Mouse (Mus musculus) embryonic fibroblast, embryonic 13.5 days (primary cell): ENCODE data around the gene Dhrs11. TPM values are rescaled to one million over a fixed set of nuclear protein-coding genes. Genes with fewer than 3 reads are reported as not detected.

Source experiments
- H3K27ac ChIP-seq: 2 replicates; pipeline ENCODE4 v1.5.1; 2012; ENCODE audit warnings: low read length, control low read depth, inconsistent platforms; ENCODE audit not compliant: insufficient read depth
- H3K4me1 ChIP-seq: 2 replicates; pipeline ENCODE4 v1.6.1; 2011; ENCODE audit warnings: low read length; ENCODE audit not compliant: control insufficient read depth, insufficient read depth
- H3K4me3 ChIP-seq: 2 replicates; pipeline ENCODE4 v1.5.1; 2011; ENCODE audit warnings: mild to moderate bottlenecking, control low read depth, low read length; ENCODE audit not compliant: insufficient read depth
- CTCF ChIP-seq: IDR thresholded peaks from 2 replicates; pipeline ENCODE4 v1.5.1; 2011; ENCODE audit warnings: mild to moderate bottlenecking, control low read depth, low read length, moderate library complexity, borderline replicate concordance; ENCODE audit not compliant: insufficient read depth
- POLR2A ChIP-seq: IDR thresholded peaks from 2 replicates; pipeline ENCODE4 v1.6.1; 2011; ENCODE audit warnings: low read depth, mild to moderate bottlenecking, control low read depth, low read length, moderate library complexity
- polyA plus RNA-seq: library from polyadenylated mRNA; stranded (reverse); fragments of >200 nt; gene quantifications from 2 replicates; pipeline ENCODE4 v1.2.4, GENCODE M21; 2011; ENCODE audit warnings: low read depth; ENCODE audit not compliant: missing spikeins, insufficient read length

The Dhrs11 gene
- polyA plus RNA-seq, 1 experiment = 9.7 TPM

GRCm38 (mm10) chr11:84825261-84825807, 3.5 kb downstream of the Dhrs11 start:
- TF ChIP-seq CTCF = no peak
- no peak for TF ChIP-seq POLR2A
- no peak overlapping the region for H3K4me3 ChIP-seq
- no peak overlapping the region for H3K27ac ChIP-seq
- H3K4me1 ChIP-seq = no peaks in the 10 kb centered on the region

GRCm38 (mm10) chr11:84823484-84823897, 5.3 kb downstream of the Dhrs11 start:
- H3K4me1 ChIP-seq = no peaks in the 10 kb centered on the region
- H3K4me3 ChIP-seq = no peak overlapping the region
- TF ChIP-seq CTCF (no peak), POLR2A (no peak)
- no peak overlapping the region for H3K27ac ChIP-seq

GRCm38 (mm10) chr11:84822487-84822886, 6.3 kb downstream of the Dhrs11 start:
- TF ChIP-seq POLR2A (no peak), CTCF (no peak)
- Histone ChIP-seq H3K27ac (no peak overlapping the region), H3K4me3 (no peak overlapping the region), H3K4me1 (no peaks in the 10 kb centered on the region)

- no peaks in the 10 kb centered on the region; the same call in 1 of the 2 replicates for H3K4me1 ChIP-seq
Observed at GRCm38 (mm10) chr11:84821131-84821770, 7.5 kb downstream of the Dhrs11 start.

GRCm38 (mm10) chr11:84818961-84819692, 9.7 kb downstream of the Dhrs11 start, which contains the start of gene Mrm1:
Gene Mrm1 (minus strand): TSS chr11:84819515.
- Histone ChIP-seq H3K27ac (peak within 1 kb of the TSS; percentile 41), H3K4me3 (peak within 1 kb of the TSS; percentile 58), H3K4me1 (no peaks in the 10 kb centered on the region; the same call in 1 of the 2 replicates)
- TF ChIP-seq CTCF (peak; percentile 95), POLR2A (peak; percentile 71; the same call in 1 of the 2 replicates)

More at GRCm38 (mm10) chr11:84821131-84821770, 7.5 kb downstream of the Dhrs11 start:
- TF ChIP-seq POLR2A = no peak
- TF ChIP-seq CTCF = no peak
- no peak overlapping the region for H3K27ac ChIP-seq
- no peak overlapping the region for H3K4me3 ChIP-seq

- peak overlapping the region; percentile 58 for H3K4me3 ChIP-seq
- TF ChIP-seq POLR2A (peak; percentile 83), CTCF (peak; percentile 57; the same call in 1 of the 2 replicates)
- H3K4me1 ChIP-seq = peaks cover 2% of the 10 kb centered on the region; the same call in 1 of the 2 replicates
- H3K27ac ChIP-seq = peak overlapping the region; percentile 41
Observed at GRCm38 (mm10) chr11:84818085-84818960, 10.5 kb downstream of the Dhrs11 start.

- no peak overlapping the region for H3K4me3 ChIP-seq
- TF ChIP-seq POLR2A (no peak), CTCF (no peak)
- H3K4me1 ChIP-seq = peaks cover 2% of the 10 kb centered on the region; the same call in 1 of the 2 replicates
- no peak overlapping the region for H3K27ac ChIP-seq
Observed at GRCm38 (mm10) chr11:84817362-84817761, 11.4 kb downstream of the Dhrs11 start.

GRCm38 (mm10) chr11:84813724-84814510, 14.9 kb downstream of the Dhrs11 start:
- H3K4me1 ChIP-seq = peaks cover 2% of the 10 kb centered on the region; the same call in 1 of the 2 replicates
- no peak overlapping the region for H3K4me3 ChIP-seq
- peak overlapping the region; percentile 61; the same call in 1 of the 2 replicates for H3K27ac ChIP-seq
- TF ChIP-seq CTCF (peak; percentile 90; the same call in 1 of the 2 replicates), POLR2A (no peak)
